Mouse (Mus musculus) fibroblast of lung, adult 2 months (primary cell): ENCODE measurements at regions not wholly inside any gene's neighbourhood (a gene's known extent, or its start where the extent isn't known, plus 50 kb on each side); places are given as distances from the start of the nearest gene placed in this dataset.

ENCODE experiments used
- DNase-seq: peaks from one replicate; pipeline ENCODE4 v3.0.0-alpha.2; 2011; ENCODE audit warnings: low read depth

GRCm38 (mm10) chr14:92958138-92958537, 932.3 kb downstream of the Pcdh9 start:
- DNase-seq, result no peak

- DNase-seq, result no peak
Observed at GRCm38 (mm10) chr14:92955485-92955884, 935.0 kb downstream of the Pcdh9 start.

- DNase-seq, result no peak
Observed at GRCm38 (mm10) chr14:92907623-92908045, 982.8 kb downstream of the Pcdh9 start.

- DNase-seq, result no peak
Observed at GRCm38 (mm10) chr14:92874548-92874947, 1015.9 kb downstream of the Pcdh9 start.

GRCm38 (mm10) chr14:92866462-92866861, 1024.0 kb downstream of the Pcdh9 start:
- no peak for DNase-seq

GRCm38 (mm10) chr14:92862942-92863341, 1027.5 kb downstream of the Pcdh9 start:
- no peak for DNase-seq

GRCm38 (mm10) chr14:92860723-92861122, 1029.8 kb downstream of the Pcdh9 start:
- DNase-seq, result no peak

- DNase-seq, result peak; percentile 4
Observed at GRCm38 (mm10) chr14:92833646-92834045, 1056.8 kb downstream of the Pcdh9 start.

- DNase-seq, result no peak
Observed at GRCm38 (mm10) chr14:92829171-92829570, 1061.3 kb downstream of the Pcdh9 start.

GRCm38 (mm10) chr14:92826576-92827284, 1063.7 kb downstream of the Pcdh9 start:
- no peak for DNase-seq

- DNase-seq, result no peak
Observed at GRCm38 (mm10) chr14:92820061-92820460, 1070.4 kb downstream of the Pcdh9 start.
